Mouse (Mus musculus) adrenal gland, postnatal 4 days (tissue): ENCODE results near the gene Osbpl10. TPM values are rescaled to one million over a fixed set of nuclear protein-coding genes. Genes with fewer than 3 reads are reported as not detected.

Experiments used
- DNase-seq, 2 experiments: peaks; one replicate each; pipeline ENCODE4 v3.0.0; 2021 to 2022; ENCODE audit warnings: low spot score in 2 of 2, mixed read lengths in 2 of 2
- total RNA-seq, 2 experiments: library from RNA; stranded (reverse); gene quantifications; 2 replicates each; pipeline ENCODE4 v1.2.3; 2021

Osbpl10 gene
- total RNA-seq, 2 experiments from 2014 or later = 14.9 to 15.5 TPM

DNA sequence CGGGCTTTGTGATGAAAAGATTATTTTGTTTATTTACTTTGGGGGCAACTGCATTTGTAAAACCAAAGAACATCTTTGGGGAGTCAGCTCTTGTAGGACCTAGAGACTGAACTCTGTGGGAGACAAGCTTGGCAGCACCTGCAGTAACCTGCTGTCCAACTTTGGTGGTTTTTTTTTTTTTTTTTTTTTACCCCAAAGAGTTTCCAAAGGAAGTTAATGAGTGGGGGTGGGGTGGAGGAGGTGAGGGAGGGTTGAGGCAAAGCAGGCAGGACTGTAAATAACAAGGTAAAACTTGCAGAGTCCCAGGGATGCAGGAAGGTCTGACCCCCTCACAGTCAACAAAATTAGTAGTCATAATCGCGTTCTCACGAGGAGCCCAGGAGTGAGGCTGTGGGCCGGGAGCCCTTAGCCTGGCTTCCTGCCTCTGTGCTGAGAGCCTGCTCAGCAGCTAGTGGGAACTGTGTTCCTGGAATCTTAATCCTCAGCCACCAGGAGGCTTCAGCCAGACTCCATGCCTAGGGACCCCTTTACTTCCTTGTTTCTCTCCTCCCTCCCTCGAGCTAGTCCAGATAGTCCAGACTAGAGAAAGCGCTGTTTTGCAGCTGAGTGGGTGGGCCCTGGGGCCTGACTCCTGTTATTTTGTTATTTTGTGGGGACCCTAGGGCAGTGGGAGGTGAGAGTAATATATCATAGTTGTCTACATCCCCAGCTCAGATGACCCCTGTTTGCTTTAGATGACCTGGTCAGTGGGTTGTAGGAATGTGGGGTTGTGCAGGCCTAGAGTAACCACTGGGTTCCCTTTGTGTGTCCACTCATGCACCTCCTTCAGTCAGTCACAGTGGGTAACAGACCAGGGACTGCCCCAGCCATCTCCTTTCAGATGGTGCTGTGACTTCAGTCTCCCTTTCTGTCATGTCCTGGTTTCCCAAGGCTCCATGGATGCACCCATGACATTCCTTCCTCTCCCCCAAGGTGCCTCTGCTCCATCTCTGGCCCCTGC, 236.5 kb downstream of the Osbpl10 start:
- DNase-seq = no peak

DNA sequence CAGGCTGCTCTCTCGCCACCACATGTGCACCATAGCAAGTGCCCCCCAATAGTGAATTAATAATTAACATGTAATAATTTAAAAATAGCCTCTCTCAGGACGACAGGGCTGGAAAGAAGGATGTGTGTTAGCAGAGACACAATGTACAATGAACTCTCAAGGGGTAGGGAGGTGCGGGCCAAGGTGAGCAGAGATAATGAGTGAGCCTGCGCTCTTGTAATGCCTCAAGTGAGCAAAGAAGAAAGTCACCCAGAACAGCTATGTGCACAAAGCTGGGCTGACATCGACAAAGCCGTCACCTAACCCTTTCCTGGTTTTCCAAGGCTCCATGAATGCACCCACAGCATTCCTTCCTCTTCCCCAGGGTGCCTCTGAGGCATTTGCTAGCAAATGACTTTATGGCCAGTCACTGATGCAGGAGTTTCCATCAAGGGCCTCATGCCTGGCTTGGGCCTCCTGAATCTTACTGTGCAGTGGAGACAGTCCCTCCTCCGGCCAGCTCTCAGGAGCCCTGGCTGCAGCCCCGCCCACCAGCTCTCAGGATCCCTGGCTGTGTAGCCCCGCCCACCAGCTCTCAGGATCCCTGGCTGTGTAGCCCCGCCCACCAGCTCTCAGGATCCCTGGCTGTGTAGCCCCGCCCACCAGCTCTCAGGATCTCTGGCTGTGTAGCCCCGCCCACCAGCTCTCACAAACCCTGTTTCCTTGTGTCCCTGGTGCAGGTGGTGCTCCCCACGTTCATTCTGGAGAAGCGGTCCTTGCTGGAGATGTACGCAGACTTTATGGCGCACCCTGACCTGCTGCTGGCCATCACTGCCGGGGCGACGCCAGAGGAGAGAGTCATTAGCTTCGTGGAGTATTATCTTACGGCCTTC, 237.7 kb downstream of the Osbpl10 start:
- DNase-seq = no peak

GRCm38 (mm10) chr9:115217984-115218383, 239.6 kb downstream of the Osbpl10 start:
- no peak for DNase-seq

DNA sequence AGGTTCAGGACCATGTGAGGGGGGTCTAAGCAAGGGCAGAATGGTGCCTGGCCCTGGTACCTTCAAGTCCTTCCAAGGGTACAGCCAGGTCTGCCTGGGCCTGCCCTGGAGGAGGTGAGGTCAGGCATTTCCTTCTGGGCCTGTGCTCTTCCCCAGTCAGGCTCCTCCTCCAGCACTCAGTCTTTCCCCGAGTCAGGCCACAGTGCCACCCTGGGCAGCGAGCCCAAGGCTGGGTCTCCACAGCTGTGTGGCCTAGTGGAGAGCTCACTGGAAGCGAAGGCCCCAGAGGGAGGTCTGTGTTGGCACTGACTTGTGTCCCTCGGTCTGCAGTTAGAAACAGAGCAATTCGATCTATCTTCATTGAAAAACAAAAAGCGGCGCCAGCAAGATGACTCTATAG, 242.1 kb downstream of the Osbpl10 start:
- DNase-seq = no peak

DNA sequence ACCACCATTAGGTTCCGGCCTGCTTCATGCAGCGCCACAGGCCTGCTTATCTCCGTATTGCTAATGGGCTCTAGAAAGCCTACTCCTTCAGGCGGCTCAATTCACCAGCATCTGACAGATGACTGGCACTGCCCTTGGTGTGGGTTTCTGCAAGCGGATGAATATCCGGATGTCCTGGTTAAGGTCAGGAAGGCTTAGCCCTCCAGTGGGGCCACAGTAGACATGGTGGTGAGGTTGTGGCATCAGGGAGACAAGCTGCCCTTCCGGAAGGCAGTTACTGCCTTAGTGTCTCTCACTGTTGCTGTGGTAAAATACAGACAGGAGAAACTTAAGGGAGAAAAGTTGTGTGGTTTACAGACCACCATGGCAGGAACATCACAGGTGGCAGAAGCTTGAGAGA, 242.9 kb downstream of the Osbpl10 start:
- no peak for DNase-seq

GRCm38 (mm10) chr9:115224744-115225354, 246.5 kb downstream of the Osbpl10 start:
- DNase-seq = no peak

- no peak for DNase-seq
These were observed 250.8 kb downstream of the Osbpl10 start for GRCm38 (mm10) chr9:115229145-115229544.

- DNase-seq = no peak
These were observed 251.3 kb downstream of the Osbpl10 start for GRCm38 (mm10) chr9:115229676-115230075.

DNA sequence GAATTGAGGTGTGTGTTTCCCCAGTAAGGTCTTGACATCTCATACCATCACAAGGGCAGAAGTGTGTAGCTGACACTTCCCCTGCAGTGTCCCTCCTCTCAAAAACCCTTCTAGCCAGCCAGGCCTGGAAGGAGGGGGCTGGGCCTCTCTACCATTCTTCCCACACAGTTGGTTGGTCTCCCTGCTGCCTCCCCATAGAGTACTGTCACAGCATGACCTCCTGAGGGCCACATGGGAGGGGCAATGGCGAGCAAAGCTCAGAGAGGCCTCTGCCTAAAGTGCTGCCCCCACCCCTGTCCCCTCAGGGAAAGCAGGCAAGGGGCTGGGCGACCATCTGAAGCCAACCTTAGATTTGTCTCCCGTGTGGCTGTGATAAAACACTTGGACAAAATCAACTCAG, 251.8 kb downstream of the Osbpl10 start:
- no peak for DNase-seq

DNA sequence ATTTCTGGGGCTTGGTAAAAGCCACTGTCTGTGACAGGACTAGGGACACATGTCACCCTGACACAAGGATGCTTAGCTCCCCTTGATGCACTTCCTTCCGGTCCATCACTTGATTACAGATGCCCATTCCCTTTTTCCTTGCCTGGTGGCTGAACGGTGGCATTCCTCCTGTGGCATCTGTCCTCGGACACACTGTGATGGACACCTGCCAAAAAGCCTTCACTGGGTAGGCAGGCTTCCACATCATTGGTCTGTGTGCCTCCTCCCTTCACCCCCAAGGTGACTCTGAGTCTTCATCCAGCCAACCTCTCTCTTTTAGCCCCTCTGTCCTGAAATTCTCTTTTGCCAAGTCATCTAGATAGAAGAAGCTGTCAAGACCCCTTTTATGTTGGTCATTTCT, 253.1 kb downstream of the Osbpl10 start:
- no peak for DNase-seq

DNA sequence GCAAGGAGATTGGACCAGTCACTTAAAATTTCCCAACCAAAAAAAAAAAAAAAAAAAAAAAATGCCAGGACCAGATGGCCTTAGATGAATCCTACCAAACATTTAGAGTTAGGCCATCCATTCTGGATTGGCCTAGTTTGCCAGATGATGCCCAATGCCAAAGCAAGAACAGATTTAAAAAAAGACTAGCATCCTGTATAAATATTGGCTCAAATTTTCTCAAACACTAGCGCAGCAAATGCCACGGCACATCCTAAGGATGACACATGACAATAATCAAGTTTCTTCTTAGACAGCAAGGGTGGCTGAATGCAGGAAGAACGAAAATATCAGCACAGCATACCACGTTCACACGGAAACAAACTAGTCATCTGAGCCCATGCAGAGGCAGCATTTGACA, 255.4 kb downstream of the Osbpl10 start:
- DNase-seq = no peak

DNA sequence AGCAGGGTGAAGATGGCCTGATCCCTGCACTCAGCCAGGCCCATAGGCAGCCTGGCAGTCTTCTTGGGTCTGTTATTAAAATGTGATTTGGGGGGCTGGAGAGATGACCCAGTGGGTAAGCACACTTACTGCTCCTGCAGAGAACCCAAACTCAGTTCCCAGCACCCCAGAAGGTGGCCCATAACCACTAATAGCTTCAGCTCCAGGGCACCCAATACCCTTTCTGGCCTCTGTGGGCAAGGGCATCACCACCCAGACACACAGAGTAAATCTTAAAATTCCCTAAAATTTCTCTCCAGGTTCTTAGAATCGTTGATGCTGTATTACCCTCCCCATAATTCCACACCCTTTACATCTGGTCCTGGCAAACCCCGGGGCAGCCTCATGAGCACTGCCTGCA, 256.2 kb downstream of the Osbpl10 start:
- DNase-seq = no peak

GRCm38 (mm10) chr9:115236352-115236841, 258.0 kb downstream of the Osbpl10 start:
- no peak for DNase-seq

DNA sequence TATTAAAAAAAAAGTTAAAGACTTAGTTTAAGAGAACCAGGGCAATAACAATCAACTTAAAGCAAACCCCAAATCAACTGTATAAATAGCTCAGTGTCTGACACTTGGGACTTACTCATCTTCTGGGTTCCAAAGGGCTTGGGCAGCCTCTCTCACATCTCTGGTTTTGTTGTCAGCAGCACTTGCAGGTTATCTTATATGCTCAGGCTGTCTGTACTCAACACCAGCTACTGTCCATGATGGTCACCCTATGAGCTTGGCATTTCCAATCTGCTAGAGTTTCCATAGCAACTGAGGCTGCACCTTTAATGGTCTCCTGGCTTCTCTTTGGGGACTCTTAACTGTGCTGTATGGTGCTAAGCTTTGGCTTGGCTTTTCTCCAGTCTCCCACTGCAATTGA, 259.6 kb downstream of the Osbpl10 start:
- no peak for DNase-seq

GRCm38 (mm10) chr9:115239861-115240260, 261.5 kb downstream of the Osbpl10 start:
- no peak for DNase-seq

DNA sequence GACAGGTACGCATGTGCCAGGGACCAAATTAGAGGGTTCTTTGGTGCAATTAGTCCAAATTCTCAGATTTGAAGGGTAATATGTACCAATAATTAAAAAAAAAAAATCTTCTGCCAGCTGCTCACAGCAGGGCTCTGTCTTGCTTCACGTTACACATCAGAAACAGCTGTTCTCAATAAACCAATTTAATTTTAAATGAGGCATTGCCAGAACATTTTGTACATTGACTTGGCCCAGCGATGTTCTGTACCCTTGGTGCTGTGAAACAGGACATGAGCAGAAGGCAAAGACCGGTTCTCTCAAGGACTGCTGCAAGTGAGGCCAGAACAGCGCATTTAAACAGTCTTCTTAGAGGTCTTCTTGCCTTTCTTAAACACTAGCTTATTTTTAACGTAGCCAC, 265.3 kb downstream of the Osbpl10 start:
- no peak for DNase-seq

DNA sequence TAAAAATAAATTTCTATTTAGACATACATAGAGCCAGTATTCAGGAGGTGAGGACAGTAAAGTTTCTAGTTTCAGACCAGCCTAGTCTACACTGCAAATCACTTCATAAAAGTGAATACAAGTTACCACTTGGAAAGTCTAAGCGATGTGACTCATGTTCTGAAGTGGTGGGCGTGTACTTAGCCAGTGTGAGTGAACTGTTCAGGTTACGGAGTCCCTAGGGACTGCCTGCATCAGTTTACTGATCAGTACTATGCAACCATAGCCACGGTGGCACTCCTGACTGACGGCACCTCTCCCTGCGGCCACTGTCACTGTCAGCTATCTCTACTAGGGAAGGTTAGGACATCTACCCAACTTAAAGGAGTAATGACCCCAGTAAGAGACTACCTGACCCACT, 266.7 kb downstream of the Osbpl10 start:
- no peak for DNase-seq

GRCm38 (mm10) chr9:115249145-115249544, 270.8 kb downstream of the Osbpl10 start:
- no peak for DNase-seq

- no peak for DNase-seq
These were observed 279.4 kb downstream of the Osbpl10 start for GRCm38 (mm10) chr9:115257733-115258286.

DNA sequence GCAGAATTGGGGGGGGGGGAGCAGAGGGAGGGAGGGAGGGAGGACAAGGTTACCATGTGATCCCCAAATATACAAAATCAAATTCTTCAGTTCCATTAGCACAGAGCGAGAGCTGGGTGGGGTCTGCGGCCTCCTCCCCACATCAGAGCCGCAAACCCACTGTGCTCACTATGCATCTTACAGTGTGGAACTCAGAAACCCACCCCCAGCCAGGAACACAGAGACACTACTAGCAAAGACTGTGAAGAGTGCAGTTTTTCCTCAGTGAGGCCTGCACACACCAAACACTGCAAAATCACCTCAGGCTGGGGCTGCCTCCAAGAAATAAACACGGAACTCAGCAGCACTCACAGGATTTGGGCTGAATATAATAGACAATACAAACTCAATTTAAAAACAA, 281.5 kb downstream of the Osbpl10 start:
- no peak for DNase-seq

- no peak for DNase-seq
These were observed 282.1 kb downstream of the Osbpl10 start for GRCm38 (mm10) chr9:115260464-115260863.
